Mouse (Mus musculus) left cerebral cortex, adult 2 months (tissue): ENCODE measurements around the gene Ssbp3. TPM values are rescaled to one million over a fixed set of nuclear protein-coding genes. Genes with fewer than 3 reads are reported as not detected.

Experiments
- DNase-seq, 2 experiments: peaks; one replicate each; pipeline ENCODE4 v3.0.0; 2021 to 2022; ENCODE audit warnings: low spot score in 2 of 2, mixed read lengths in 1 of 2; ENCODE audit errors: extremely low spot score in 1 of 2
- H3K27ac ChIP-seq: fragments of 200-600 bp; 2 replicates; pipeline ENCODE4 v1.8.1; 2022
- H3K4me3 ChIP-seq: fragments of 200-600 bp; 2 replicates; pipeline ENCODE4 v1.8.1; 2022
- CTCF ChIP-seq: fragments of 200-600 bp; IDR thresholded peaks from 2 replicates; pipeline ENCODE4 v1.8.1; 2022; ENCODE audit warnings: antibody characterized with exemption, mild to moderate bottlenecking, moderate library complexity
- intact Hi-C: fragments of 180-260 bp; cut with DNase I; formaldehyde crosslinking; loops from one replicate; pipeline ENCODE4 v1.15.1; 2025
- total RNA-seq, 2 experiments: library from RNA; stranded (reverse); gene quantifications; 2 replicates each; pipeline ENCODE4 v1.2.3; 2021

The Ssbp3 gene
- total RNA-seq, 2 experiments from 2014 or later = 181 to 187 TPM

DNA sequence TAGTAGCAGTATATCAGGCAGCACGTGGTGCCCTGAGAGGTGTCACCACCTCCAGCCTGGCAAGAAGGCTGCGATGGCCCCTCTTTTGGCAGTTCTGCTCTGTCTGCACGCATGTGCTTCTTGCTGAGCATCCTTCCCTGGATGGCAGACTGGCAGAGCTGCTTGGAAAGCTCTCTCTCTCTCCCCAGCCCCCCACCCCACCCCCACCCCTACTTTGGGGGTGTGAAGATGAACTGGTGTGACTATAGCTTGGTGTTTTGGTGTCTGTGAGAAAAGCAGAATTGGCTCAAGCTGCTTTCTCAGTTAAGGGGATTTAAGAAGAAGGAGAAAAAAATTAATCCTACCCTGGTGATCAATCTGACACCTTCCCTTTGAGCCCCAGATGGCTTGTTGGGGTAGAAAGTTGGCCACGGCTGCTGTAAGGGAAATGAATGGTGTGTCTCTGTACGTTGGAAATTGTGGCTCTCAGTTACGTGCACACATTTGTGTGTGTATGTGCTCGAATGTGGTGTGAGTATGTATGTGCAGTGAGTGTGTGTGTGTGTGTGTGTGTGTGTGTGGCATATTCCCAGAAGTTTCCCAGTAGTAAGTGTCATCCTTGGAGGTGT lies 73.5 kb downstream of the Ssbp3 start:
- Histone ChIP-seq H3K4me3 (no peak overlapping the region), H3K27ac (no peak overlapping the region)
- no peak for DNase-seq
- intact Hi-C loops = no loop called here
- TF ChIP-seq CTCF = no peak

DNA sequence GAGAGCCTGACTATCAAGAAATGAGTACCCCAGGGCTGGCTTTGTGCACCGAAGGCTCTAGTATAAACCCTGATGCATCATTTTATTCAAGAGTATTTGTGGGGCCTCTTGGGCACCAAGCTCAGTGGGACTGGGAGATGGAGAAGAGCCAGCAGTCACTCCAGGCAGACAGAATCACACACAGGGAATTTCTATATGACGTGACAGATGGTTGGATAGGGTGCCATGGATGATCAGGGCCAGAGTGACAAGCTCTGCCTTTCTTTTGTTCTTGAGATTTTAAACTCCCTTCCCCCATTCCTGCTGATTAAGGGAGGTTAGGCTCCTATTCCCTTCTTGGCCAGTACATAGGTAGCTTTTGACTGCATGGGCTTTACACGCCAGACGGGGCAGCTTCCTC lies 74.8 kb downstream of the Ssbp3 start:
- intact Hi-C loops = no loop called here
- no peak for DNase-seq
- no peak overlapping the region for H3K4me3 ChIP-seq
- no peak for TF ChIP-seq CTCF
- H3K27ac ChIP-seq = no peak overlapping the region

DNA sequence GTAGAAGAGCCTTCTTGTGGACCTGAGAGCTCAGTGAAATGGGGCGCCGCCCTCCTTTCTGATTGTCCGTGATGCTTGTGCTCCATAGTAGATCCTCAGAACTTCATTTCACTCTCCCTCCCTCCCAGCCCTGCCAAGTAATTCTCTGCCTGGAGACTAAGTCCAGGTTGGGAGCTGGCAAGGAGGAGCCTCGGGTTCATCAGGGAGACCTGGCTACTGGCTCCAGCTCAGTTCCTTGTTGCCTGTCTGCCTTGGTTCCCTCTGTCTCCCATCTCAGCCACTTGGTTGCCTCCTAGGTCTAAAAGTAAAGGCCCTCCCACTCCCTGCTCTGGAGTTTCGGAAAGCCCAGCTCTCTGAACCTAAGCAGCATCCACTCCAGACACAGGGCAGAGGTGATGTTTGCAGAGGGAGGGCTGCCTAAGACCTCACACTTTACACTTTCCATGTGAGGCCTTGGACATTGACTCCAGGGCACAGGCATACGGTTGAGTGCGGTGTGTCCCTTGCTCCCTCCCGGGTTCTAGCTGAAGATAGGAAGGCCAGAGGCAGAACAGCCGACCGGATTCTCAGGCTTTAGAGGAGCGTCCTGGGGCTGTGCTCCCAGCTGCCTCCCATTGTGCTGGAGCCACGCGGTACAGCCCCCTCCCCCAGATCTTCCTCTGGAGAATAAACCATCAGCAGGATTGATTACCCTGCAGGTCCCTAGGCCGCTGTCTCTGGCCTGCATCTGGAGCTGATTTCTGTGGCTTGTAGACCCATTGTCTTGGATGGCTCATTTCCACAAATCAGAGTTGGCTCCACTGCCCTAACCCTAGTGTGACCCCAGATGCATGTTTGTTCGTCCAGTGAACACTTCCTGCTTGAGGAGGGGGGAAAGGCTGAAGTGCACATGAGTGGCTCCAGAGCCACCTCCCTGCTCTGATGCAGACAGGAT lies 75.7 kb downstream of the Ssbp3 start:
- intact Hi-C loops = no loop called here
- TF ChIP-seq CTCF = no peak
- no peak overlapping the region for H3K27ac ChIP-seq
- no peak for DNase-seq
- H3K4me3 ChIP-seq = no peak overlapping the region

DNA sequence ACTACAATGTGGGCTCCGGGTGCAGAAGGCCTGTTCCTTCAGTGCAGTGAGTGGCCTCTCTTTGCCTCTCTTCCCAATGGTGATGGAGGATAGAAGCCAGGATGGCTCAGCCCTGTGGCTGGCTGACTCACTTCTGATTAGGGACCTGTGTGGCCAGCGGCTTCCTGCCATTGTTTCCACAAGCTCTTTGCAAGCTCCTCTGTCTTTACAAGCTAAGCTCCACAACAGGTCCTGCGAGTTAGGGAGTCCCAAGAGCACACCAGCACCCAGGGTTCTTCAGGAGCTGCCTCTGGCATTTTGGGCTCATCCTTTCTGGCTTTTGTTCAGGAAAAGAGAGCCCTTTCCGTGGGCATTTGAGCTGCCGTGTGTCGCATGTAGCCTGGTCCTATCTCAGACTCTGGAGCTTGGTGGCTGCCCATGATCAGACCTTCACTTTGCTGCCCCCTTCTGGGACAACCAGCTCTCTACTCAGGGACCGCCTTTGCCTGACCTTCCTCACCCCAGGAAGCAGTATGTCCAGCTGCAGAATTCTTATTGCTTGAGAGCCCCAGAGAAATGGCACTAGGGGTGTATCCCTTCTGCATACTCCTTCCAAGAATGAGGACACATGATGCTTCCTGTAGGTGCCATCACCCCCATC lies 77.3 kb downstream of the Ssbp3 start:
- Histone ChIP-seq H3K4me3 (no peak overlapping the region), H3K27ac (no peak overlapping the region)
- peak; percentile 67 for TF ChIP-seq CTCF
- intact Hi-C loops = loop anchor here (1.0 kb wide), 2 partner anchors 77 to 149 kb away; no protein-coding TSS in a partner anchor
- peak; percentile 58 to 59 for DNase-seq

DNA sequence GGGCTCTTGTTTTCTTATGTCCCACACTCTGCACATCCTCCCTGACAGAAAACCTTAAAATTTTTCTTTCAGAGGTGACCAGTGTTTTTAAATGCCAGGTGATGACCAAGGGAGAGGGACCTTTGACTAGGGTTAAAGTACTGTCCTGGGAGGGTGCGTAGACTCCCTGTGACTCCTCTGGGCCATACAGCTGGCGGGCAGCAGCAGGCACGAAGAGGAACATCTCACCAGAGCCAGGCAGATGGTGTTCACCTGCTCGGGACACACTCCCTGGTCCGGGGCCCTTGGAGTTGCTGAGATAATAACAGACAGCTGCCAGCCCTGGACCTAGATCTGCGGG lies 78.4 kb downstream of the Ssbp3 start:
- H3K4me3 ChIP-seq = no peak overlapping the region
- intact Hi-C loops = loop anchor here (1.0 kb wide), 2 partner anchors 78 to 150 kb away; no protein-coding TSS in a partner anchor
- no peak for DNase-seq
- no peak overlapping the region for H3K27ac ChIP-seq
- TF ChIP-seq CTCF = no peak

DNA sequence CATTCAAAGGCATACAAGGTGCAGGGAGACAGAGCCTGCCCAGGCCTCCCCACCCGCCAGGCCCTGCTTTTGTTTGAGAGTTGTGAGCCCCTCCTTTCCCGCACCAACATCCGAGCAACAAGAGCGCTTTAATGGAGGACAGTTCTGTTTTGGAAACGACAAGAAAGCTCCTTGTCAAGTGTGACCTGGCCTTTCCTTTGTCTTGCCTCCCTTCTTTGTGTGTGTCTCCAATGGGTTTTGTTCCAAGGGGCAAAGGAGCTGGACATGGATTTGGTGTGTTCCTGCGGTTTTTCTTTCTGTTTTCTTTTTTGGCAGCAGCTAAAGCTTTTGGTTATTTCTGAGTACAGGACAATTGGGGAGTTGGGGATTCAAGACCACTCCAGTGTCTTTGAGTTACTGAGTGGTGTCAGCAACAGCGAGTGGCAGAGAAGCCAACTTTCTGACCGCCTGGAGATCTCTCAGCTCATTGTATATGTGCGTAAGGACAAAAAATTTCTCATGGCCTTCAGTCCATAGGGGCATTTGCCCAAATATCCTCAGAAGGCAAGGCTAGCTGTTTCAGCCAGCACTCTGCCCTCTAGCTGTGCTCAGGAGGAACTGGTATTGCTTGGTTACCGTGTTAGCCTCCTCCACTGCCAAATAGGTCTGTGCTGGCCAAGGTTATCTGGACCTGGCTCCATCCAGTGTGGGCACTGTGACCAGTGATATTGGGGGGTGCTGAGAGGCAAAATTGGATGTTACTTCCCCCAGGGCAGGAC lies 78.9 kb downstream of the Ssbp3 start:
- Histone ChIP-seq H3K4me3 (no peak overlapping the region), H3K27ac (no peak overlapping the region)
- intact Hi-C loops = no loop called here
- DNase-seq = no peak
- peak; percentile 74 for TF ChIP-seq CTCF

DNA sequence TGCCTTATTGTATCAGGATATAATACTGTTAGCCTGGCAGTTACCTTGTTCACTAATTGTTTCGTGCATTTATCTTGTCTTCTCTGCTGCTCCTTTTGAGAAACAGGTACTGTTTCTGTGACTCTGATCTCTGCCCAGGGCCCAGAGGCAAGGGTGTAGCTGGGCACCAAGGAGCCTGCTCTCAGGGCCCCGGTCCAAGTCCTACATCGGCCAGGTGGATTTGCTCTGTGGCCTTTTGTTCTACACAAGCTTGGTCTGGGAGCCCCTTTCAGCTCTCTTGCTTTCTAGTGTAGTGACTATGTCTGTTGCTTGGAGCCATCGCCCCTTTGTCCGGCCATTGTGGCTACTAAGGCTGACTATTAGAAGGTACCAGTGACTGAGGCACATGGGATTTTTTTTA lies 82.6 kb downstream of the Ssbp3 start:
- Histone ChIP-seq H3K4me3 (no peak overlapping the region), H3K27ac (no peak overlapping the region)
- DNase-seq = no peak
- no peak for TF ChIP-seq CTCF
- intact Hi-C loops = loop anchor here (5.0 kb wide), 1 partner anchor 169 kb away; no protein-coding TSS in a partner anchor

DNA sequence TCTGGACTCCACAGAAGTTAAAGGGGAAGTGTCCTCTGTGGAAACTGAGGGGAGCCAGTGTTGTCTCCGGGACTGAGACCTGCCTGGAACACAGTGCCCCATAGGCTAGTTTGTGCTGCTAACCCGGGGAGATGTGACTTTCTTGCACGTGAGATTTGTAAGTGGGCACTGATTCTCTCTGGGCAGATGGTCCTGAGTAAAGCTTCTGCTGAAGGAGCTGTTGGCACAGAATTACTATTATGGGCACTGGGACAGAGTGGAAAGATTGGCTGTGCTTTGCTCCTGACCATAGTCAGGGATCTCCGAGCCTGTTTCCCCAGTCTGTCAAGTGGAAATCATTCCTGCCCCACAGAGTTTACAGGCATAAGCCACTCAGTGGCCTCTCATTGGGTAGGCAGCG lies 83.8 kb downstream of the Ssbp3 start:
- DNase-seq = no peak
- H3K4me3 ChIP-seq = no peak overlapping the region
- H3K27ac ChIP-seq = no peak overlapping the region
- intact Hi-C loops = loop anchor here (5.0 kb wide), 1 partner anchor 168 kb away; no protein-coding TSS in a partner anchor
- no peak for TF ChIP-seq CTCF

DNA sequence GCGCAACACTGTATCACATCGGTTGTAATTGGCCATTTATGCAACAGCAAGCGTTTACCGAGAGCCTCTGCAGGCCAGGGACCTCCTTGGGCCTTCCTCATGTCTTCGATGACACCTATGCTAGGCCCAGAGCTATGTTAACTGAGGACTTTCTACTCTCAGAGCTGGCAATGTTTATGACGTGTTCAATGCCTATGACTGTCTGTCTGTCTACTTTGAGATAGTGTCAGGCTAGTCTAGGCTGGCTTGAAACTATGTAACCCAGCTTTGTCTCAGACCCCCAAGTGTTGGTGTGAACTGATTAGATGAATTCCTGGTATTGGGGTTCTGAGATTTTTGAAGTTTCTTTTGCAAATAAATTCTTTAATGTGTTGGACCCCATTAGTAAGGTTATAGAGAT lies 84.6 kb downstream of the Ssbp3 start:
- TF ChIP-seq CTCF = no peak
- intact Hi-C loops = no loop called here
- DNase-seq = no peak

DNA sequence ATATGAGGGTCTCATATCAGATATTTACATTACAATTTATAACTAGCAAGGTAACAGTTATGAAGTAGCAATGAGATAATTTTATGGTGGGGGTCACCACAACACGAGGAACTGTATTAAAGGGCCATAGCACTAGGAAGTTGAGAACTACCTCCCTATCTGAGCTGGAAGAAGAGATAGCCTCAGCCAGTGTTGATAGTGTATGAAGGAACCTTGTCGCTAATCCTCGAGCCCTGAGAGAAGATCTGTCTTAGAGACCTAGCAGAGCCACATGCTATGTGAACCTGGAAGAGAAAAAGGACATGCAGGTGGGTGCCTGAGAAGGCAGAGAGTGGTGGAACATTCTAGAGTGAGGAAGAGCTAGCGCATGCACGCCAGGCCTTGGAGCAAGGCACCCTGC lies 85.0 kb downstream of the Ssbp3 start:
- no peak overlapping the region for H3K4me3 ChIP-seq
- intact Hi-C loops = no loop called here
- TF ChIP-seq CTCF = no peak
- H3K27ac ChIP-seq = 0 out of 2 replicates have a peak overlapping the region, but pooled peaks have one; percentile 38
- no peak for DNase-seq

More for the DNA sequence above, 84.6 kb downstream of the Ssbp3 start:
- H3K27ac ChIP-seq = no peak overlapping the region
- no peak overlapping the region for H3K4me3 ChIP-seq

DNA sequence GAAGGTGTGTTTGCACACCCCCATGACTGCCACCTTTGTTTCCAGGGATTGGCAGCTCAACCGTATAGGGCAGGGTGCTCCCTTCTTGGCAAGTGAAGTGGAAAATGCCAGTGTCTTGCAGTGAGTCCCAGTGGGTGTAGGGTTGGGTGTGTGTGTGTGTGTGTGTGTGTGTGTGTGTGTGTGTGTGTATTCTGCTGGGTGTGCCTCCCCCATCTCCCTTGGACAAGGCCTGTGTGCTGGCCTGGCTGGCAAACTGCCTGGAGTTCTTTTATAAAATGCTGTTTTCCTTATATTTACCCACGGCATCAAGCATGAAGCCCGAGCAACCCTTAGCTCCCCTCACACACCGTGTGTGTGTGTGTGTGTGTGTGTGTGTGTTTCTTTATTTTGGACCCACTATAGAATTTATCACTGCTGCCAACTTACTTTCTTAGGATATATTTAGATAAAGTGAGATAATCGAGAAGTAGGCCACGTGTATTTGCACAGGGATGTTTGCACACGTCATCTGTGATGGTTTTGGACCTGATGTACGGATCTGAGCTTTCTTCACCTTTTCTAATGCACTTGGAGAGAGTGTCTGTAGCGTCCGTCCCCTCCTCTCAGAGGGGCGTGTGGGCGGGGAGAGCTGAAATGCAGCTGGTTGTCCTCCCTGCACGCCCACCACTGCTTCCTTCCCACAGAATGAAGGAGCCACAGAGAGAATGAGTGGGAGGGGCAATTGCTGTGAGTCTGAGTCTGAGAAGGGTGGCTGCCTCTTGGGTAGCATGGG lies 86.0 kb downstream of the Ssbp3 start:
- intact Hi-C loops = no loop called here

More for the DNA sequence above, 86.0 kb downstream of the Ssbp3 start:
- Histone ChIP-seq H3K27ac (peak overlapping the region; percentile 60), H3K4me3 (no peak overlapping the region)
- peak; percentile 62 to 67 for DNase-seq
- TF ChIP-seq CTCF = no peak
